Mouse (Mus musculus): ENCODE results near the gene Sgsm1. TPM values are rescaled to one million over a fixed set of nuclear protein-coding genes. Genes with fewer than 3 reads are reported as not detected.
"Not testable (repeated sequence)": the region's sequence is repeated elsewhere in the genome, so short reads cannot be mapped to it uniquely, and the experiment has no call there.

The Sgsm1 gene
- polyA plus RNA-seq, 1 experiment: 3.5 TPM

- H3K27me3 ChIP-seq (replicated peaks; ENCODE audit: control insufficient read depth, insufficient read depth, low read length): no peaks in the 10 kb centered on the region; the same call in 1 of the 2 replicates
- WGBS: 21% methylated on average over 7 of the region's 7 CpGs
- H3K4me1 ChIP-seq (ENCODE audit: control insufficient read depth, insufficient read depth, low read length): no peaks in the 10 kb centered on the region
- H3K27ac ChIP-seq (ENCODE audit: insufficient read depth, low read depth, low read length): no peak overlapping the region
- DNase-seq: no peak
- TF ChIP-seq CTCF (conservative IDR thresholded peaks at IDR 0.05; ENCODE audit: insufficient read depth, insufficient read length, low read depth, low read length) (no peak), POLR2A (IDR thresholded peaks at IDR 0.05; ENCODE audit: low read depth, low read length) (no peak)
- no peak overlapping the region for H3K4me3 ChIP-seq (ENCODE audit: insufficient read depth, low read depth, low read length)
- H3K36me3 ChIP-seq (ENCODE audit: control insufficient read depth, insufficient read depth, low read length): no peaks in the 10 kb centered on the region
Observed at GRCm38 (mm10) chr5:113349810-113350209, 39.2 kb upstream of the Sgsm1 start.

- Histone ChIP-seq H3K27ac (ENCODE audit: insufficient read depth, low read depth, low read length) (no peak overlapping the region), H3K4me3 (ENCODE audit: insufficient read depth, low read depth, low read length) (no peak overlapping the region), H3K4me1 (ENCODE audit: control insufficient read depth, insufficient read depth, low read length) (no peaks in the 10 kb centered on the region), H3K36me3 (ENCODE audit: control insufficient read depth, insufficient read depth, low read length) (no peaks in the 10 kb centered on the region), H3K27me3 (replicated peaks; ENCODE audit: control insufficient read depth, insufficient read depth, low read length) (no peaks in the 10 kb centered on the region; the same call in 1 of the 2 replicates)
- no peak for DNase-seq
- TF ChIP-seq POLR2A (IDR thresholded peaks at IDR 0.05; ENCODE audit: low read depth, low read length): no peak
- no peak for TF ChIP-seq CTCF (conservative IDR thresholded peaks at IDR 0.05; ENCODE audit: insufficient read depth, insufficient read length, low read depth, low read length)
- 12% methylated on average over 7 of the region's 7 CpGs for WGBS
Observed at GRCm38 (mm10) chr5:113349226-113349625, 38.6 kb upstream of the Sgsm1 start.

DNA sequence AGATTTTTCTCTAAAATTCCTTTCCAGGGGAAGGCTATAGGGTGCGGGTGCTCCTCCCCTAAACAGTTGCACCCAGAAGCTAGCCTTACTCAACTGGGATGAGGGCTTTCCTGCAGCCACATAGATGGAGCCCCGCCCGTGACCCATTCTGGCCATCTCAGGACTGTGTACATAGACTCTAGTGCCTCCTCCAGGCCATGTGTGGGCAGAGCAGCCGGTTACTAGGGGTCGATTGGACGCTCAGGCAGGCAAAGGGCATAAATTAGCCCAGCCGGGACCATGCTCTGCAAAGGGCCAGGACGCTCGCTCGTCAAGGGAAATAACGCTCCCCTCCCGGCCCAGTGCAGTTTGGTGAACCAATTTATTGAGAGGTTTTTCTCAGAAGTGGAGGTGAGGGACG is 38.0 kb upstream of the Sgsm1 start:
- no peak for DNase-seq
- H3K27me3 ChIP-seq (replicated peaks; ENCODE audit: control insufficient read depth, insufficient read depth, low read length): no peaks in the 10 kb centered on the region; the same call in 1 of the 2 replicates
- 20% methylated on average over 13 of the region's 13 CpGs for WGBS
- TF ChIP-seq CTCF (conservative IDR thresholded peaks at IDR 0.05; ENCODE audit: insufficient read depth, insufficient read length, low read depth, low read length): no peak; the same call in 1 of the 2 replicates
- H3K4me3 ChIP-seq (ENCODE audit: insufficient read depth, low read depth, low read length): no peak overlapping the region
- H3K36me3 ChIP-seq (ENCODE audit: control insufficient read depth, insufficient read depth, low read length): no peaks in the 10 kb centered on the region
- no peaks in the 10 kb centered on the region for H3K4me1 ChIP-seq (ENCODE audit: control insufficient read depth, insufficient read depth, low read length)
- no peak overlapping the region for H3K27ac ChIP-seq (ENCODE audit: insufficient read depth, low read depth, low read length)

DNA sequence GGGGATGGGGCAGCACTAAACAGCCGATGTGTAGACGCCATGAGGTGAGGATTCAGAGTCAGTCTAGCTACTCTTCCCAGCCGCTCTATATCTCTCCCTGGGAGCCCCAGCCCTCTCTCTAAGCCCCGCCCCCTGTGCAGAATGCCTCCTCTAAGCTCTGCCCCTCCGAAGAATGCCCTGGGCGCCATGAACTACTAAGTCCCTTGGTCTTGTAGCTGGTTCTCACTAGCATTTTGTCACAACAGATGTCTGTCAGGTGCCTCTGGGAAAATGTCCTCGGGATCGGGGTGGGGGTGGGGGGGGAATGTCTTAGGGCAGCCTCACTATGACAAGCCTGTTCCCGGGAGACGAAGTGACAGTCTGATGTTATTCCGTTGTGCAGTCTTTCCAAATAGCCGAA is 37.0 kb upstream of the Sgsm1 start:
- Histone ChIP-seq H3K4me3 (ENCODE audit: insufficient read depth, low read depth, low read length) (no peak overlapping the region), H3K27ac (ENCODE audit: insufficient read depth, low read depth, low read length) (no peak overlapping the region), H3K36me3 (ENCODE audit: control insufficient read depth, insufficient read depth, low read length) (no peaks in the 10 kb centered on the region), H3K27me3 (replicated peaks; ENCODE audit: control insufficient read depth, insufficient read depth, low read length) (no peaks in the 10 kb centered on the region; the same call in 1 of the 2 replicates), H3K4me1 (ENCODE audit: control insufficient read depth, insufficient read depth, low read length) (no peaks in the 10 kb centered on the region)
- no peak for TF ChIP-seq CTCF (conservative IDR thresholded peaks at IDR 0.05; ENCODE audit: insufficient read depth, insufficient read length, low read depth, low read length)
- TF ChIP-seq POLR2A (IDR thresholded peaks at IDR 0.05; ENCODE audit: low read depth, low read length): no peak
- 42% methylated on average over 12 of the region's 12 CpGs for WGBS
- DNase-seq: no peak

DNA sequence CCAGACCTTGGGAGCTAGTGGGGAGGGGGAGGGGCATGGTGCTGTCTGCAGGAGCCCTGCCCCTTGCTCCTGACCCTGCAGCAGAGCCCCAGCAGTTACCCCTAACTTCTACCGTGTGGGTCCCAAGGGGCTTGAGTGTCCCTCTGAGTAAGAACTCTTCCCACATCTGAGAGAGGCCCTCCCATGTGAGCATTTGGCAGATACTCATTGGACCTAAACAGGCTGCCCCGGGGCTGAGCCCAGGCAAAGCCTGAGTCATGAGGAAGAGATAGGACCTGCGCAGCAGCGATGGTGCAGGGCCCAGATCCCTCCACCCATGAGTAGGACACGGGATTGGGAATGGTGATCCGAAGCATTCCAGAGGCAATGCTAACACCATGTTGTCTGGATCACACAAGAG is 36.1 kb upstream of the Sgsm1 start:
- H3K36me3 ChIP-seq (ENCODE audit: control insufficient read depth, insufficient read depth, low read length); H3K27ac ChIP-seq (ENCODE audit: insufficient read depth, low read depth, low read length); DNase-seq; H3K4me3 ChIP-seq (ENCODE audit: insufficient read depth, low read depth, low read length); H3K27me3 ChIP-seq (replicated peaks; ENCODE audit: control insufficient read depth, insufficient read depth, low read length); H3K4me1 ChIP-seq (ENCODE audit: control insufficient read depth, insufficient read depth, low read length): not testable (repeated sequence)
- 43% methylated on average over 6 of the region's 6 CpGs for WGBS

DNA sequence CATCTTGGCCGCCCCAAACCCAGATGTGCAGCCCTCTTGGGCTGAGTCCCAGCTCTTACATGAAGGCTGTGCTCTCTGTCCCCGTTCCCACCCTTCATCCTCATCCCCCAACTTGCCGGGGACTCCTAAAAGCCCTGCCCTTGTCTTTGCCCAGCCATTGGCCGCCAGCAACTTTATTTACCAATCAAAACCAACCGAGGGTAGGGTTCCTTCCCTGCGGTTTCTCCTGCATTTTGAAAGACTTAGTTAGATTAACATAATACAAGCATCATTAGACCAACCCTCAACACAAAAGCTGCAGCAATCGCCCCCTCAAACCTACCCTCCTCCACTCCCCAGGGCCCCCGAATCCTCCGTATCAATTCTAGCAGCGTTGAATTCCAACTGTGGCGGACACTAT is 35.2 kb upstream of the Sgsm1 start:
- no peaks in the 10 kb centered on the region; the same call in 1 of the 2 replicates for H3K27me3 ChIP-seq (replicated peaks; ENCODE audit: control insufficient read depth, insufficient read depth, low read length)
- no peak for TF ChIP-seq POLR2A (IDR thresholded peaks at IDR 0.05; ENCODE audit: low read depth, low read length)
- TF ChIP-seq CTCF (conservative IDR thresholded peaks at IDR 0.05; ENCODE audit: insufficient read depth, insufficient read length, low read depth, low read length): no peak
- WGBS: 21% methylated on average over 11 of the region's 11 CpGs

GRCm38 (mm10) chr5:113344635-113345386 is 34.2 kb upstream of the Sgsm1 start:
- Histone ChIP-seq H3K4me1 (ENCODE audit: control insufficient read depth, insufficient read depth, low read length) (no peaks in the 10 kb centered on the region), H3K27ac (ENCODE audit: insufficient read depth, low read depth, low read length) (no peak overlapping the region), H3K27me3 (replicated peaks; ENCODE audit: control insufficient read depth, insufficient read depth, low read length) (no peaks in the 10 kb centered on the region; the same call in 1 of the 2 replicates), H3K4me3 (ENCODE audit: insufficient read depth, low read depth, low read length) (no peak overlapping the region), H3K36me3 (ENCODE audit: control insufficient read depth, insufficient read depth, low read length) (no peaks in the 10 kb centered on the region)
- 17% methylated on average over 16 of the region's 16 CpGs for WGBS
- TF ChIP-seq POLR2A (IDR thresholded peaks at IDR 0.05; ENCODE audit: low read depth, low read length) (no peak), CTCF (conservative IDR thresholded peaks at IDR 0.05; ENCODE audit: insufficient read depth, insufficient read length, low read depth, low read length) (no peak)
- DNase-seq: no peak

More for the DNA sequence above, 35.2 kb upstream of the Sgsm1 start:
- Histone ChIP-seq H3K36me3 (ENCODE audit: control insufficient read depth, insufficient read depth, low read length) (no peaks in the 10 kb centered on the region), H3K4me3 (ENCODE audit: insufficient read depth, low read depth, low read length) (no peak overlapping the region), H3K27ac (ENCODE audit: insufficient read depth, low read depth, low read length) (no peak overlapping the region), H3K4me1 (ENCODE audit: control insufficient read depth, insufficient read depth, low read length) (no peaks in the 10 kb centered on the region)
- DNase-seq: no peak
